In genomic region chr6:127659966-127660365, GRCm38 (mm10) we compare ENCODE assay signal across 18 mouse cellular contexts.
"Had no signal": no experiment of that assay in that cellular context is flagged by ENCODE, and none has a peak within 500 bp of the region (broad histone marks: within the 10 kb centered on the region; RNA-seq: fewer than 3 reads in every experiment).

No protein-coding gene starts in this region.

- H3K4me1 ChIP-seq: midbrain, embryonic 15.5 days had no signal

- H3K27me3 ChIP-seq: midbrain, embryonic 12.5 days; midbrain, embryonic 15.5 days; neural tube, embryonic 13.5 days had no signal

- H3K36me3 ChIP-seq: limb, embryonic 12.5 days; limb, embryonic 15.5 days; midbrain, embryonic 12.5 days; midbrain, embryonic 15.5 days; neural tube, embryonic 13.5 days had no signal

- H3K4me2 ChIP-seq: limb, embryonic 12.5 days; limb, embryonic 15.5 days; liver, embryonic 11.5 days; midbrain, embryonic 12.5 days; midbrain, embryonic 15.5 days; neural tube, embryonic 13.5 days had no signal

- H3K4me3 ChIP-seq: limb, embryonic 12.5 days; limb, embryonic 15.5 days; midbrain, embryonic 12.5 days; midbrain, embryonic 15.5 days; myocyte; neural tube, embryonic 13.5 days had no signal

- ATAC-seq: inflammation-experienced regulatory T-cells, adult 6 months; intestine, embryonic 16.5 days; liver, postnatal 0 days; midbrain, embryonic 15.5 days had no signal

- H3K27ac ChIP-seq: limb, embryonic 12.5 days; limb, embryonic 15.5 days; liver, embryonic 14.5 days; midbrain, embryonic 12.5 days; midbrain, embryonic 15.5 days; neural tube, embryonic 13.5 days had no signal

- H3K9ac ChIP-seq: limb, embryonic 12.5 days; limb, embryonic 15.5 days; liver, embryonic 14.5 days; liver, postnatal 0 days; midbrain, embryonic 12.5 days; midbrain, embryonic 15.5 days; neural tube, embryonic 13.5 days had no signal

- H3K9me3 ChIP-seq: limb, embryonic 12.5 days; limb, embryonic 15.5 days; midbrain, embryonic 12.5 days; midbrain, embryonic 15.5 days; neural tube, embryonic 13.5 days had no signal

- DNase-seq: kidney, adult 18-20 months; kidney, adult 9 months; kidney, postnatal 14 days; kidney, postnatal 4 days; left cerebral cortex, postnatal 4 days; liver, postnatal 0 days; retina, postnatal 1 day; thymus, adult 18-20 months had no signal
